Mouse (Mus musculus): ENCODE results near the gene Tnfrsf1b. TPM values are rescaled to one million over a fixed set of nuclear protein-coding genes. Genes with fewer than 3 reads are reported as not detected.
A peak's percentile ranks its signal among the peaks of the same experiment; 100 is the strongest.
"Not testable (repeated sequence)": the region's sequence is repeated elsewhere in the genome, so short reads cannot be mapped to it uniquely, and the experiment has no call there.

Tnfrsf1b gene
- polyA plus RNA-seq, 1 experiment from 2014 or later: 10.3 TPM

GRCm38 (mm10) chr4:145193991-145194511 is 52.6 kb downstream of the Tnfrsf1b start:
- Histone ChIP-seq H3K4me1 (ENCODE audit: control insufficient read depth, low read depth, low read length) (peaks cover 41% of the 10 kb centered on the region), H3K27ac (ENCODE audit: low read length) (peak overlapping the region; percentile 82), H3K4me2 (ENCODE audit: low read depth, low read length) (peak overlapping the region; percentile 83), H3K4me3 (ENCODE audit: low read depth, low read length) (peak overlapping the region; percentile 99), H3K9me3 (replicated peaks; ENCODE audit: control insufficient read depth, low read length) (no peaks in the 10 kb centered on the region), H3K27me3 (ENCODE audit: control insufficient read depth, insufficient read depth, low read depth, low read length) (no peaks in the 10 kb centered on the region), H3K9ac (ENCODE audit: low read depth, low read length) (peak overlapping the region; percentile 99), H3K36me3 (ENCODE audit: control insufficient read depth, insufficient read depth) (peaks cover 4% of the 10 kb centered on the region; the same call in 1 of the 2 replicates)
- 3% methylated on average over 10 of the region's 10 CpGs for WGBS (ENCODE audit: insufficient replicate concordance)
- ATAC-seq (ENCODE audit: low read depth): peak; percentile 42

DNA sequence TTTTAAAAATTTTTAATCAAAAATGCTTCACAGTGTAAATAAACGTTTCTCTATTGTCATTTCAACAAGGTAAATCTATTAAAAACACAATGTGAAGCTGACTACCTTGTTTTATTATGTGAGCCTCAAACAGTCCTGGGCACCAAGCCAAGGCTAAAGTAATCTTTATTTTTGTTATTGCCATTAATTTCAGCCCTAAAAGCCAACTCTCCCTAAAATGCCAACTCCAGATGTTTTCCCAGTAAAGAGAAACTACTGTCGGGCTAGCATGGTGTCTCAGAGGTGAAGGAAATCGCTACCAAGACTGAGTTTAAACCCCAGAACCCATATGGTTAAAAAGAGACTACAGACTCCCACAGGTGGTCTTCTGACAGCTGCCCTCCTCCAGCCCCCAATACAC is 53.3 kb downstream of the Tnfrsf1b start:
- H3K9ac ChIP-seq (ENCODE audit: low read depth, low read length): peak overlapping the region; percentile 99
- WGBS (ENCODE audit: insufficient replicate concordance): 42% methylated on average over 3 of the region's 3 CpGs
- H3K27ac ChIP-seq (ENCODE audit: low read length): peak overlapping the region; percentile 82; the same call in 1 of the 2 replicates

GRCm38 (mm10) chr4:145192686-145193085 is 54.0 kb downstream of the Tnfrsf1b start:
- H3K9ac ChIP-seq (ENCODE audit: low read depth, low read length): no peak overlapping the region; the same call in 1 of the 2 replicates
- H3K27ac ChIP-seq (ENCODE audit: low read length): no peak overlapping the region
- 0 out of 2 replicates have a peak overlapping the region, but pooled peaks have one; percentile 83 for H3K4me2 ChIP-seq (ENCODE audit: low read depth, low read length)
- no peaks in the 10 kb centered on the region for H3K27me3 ChIP-seq (ENCODE audit: control insufficient read depth, insufficient read depth, low read depth, low read length)
- H3K4me3 ChIP-seq (ENCODE audit: low read depth, low read length): no peak overlapping the region
- ATAC-seq (ENCODE audit: low read depth): no peak
- peaks cover 4% of the 10 kb centered on the region; the same call in 1 of the 2 replicates for H3K36me3 ChIP-seq (ENCODE audit: control insufficient read depth, insufficient read depth)
- H3K9me3 ChIP-seq (replicated peaks; ENCODE audit: control insufficient read depth, low read length): no peaks in the 10 kb centered on the region
- peaks cover 33% of the 10 kb centered on the region for H3K4me1 ChIP-seq (ENCODE audit: control insufficient read depth, low read depth, low read length)

More for the DNA sequence above, 53.3 kb downstream of the Tnfrsf1b start:
- H3K4me2 ChIP-seq (ENCODE audit: low read depth, low read length): peak overlapping the region; percentile 83
- ATAC-seq (ENCODE audit: low read depth): no peak
- peaks cover 36% of the 10 kb centered on the region for H3K4me1 ChIP-seq (ENCODE audit: control insufficient read depth, low read depth, low read length)
- H3K27me3 ChIP-seq (ENCODE audit: control insufficient read depth, insufficient read depth, low read depth, low read length): no peaks in the 10 kb centered on the region
- H3K4me3 ChIP-seq (ENCODE audit: low read depth, low read length): peak overlapping the region; percentile 99
- H3K36me3 ChIP-seq (ENCODE audit: control insufficient read depth, insufficient read depth): peaks cover 4% of the 10 kb centered on the region; the same call in 1 of the 2 replicates
- no peaks in the 10 kb centered on the region for H3K9me3 ChIP-seq (replicated peaks; ENCODE audit: control insufficient read depth, low read length)

DNA sequence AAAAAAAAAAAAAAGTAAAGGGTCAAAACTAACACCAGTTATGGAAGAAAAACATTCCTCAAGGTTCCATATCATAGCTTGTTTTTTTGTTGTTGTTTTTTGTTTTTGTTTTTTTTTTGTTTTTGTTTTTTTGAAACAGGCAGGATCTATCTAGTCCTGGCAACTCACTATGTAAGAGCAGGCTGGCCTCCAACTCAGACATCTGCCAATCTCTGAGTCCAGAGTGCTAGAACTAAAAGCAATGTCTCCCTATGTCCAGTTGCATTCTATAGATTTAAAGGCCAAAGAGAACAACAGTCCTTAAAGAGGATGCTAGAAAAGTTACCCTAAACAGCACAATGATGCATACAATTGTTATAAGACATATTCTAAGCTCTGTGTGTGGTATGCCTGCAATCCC is 58.1 kb downstream of the Tnfrsf1b start:
- no peak for ATAC-seq (ENCODE audit: low read depth)
- H3K27me3 ChIP-seq (ENCODE audit: control insufficient read depth, insufficient read depth, low read depth, low read length): no peaks in the 10 kb centered on the region
- H3K27ac ChIP-seq (ENCODE audit: low read length): no peak overlapping the region

GRCm38 (mm10) chr4:145187619-145188018 is 59.1 kb downstream of the Tnfrsf1b start:
- H3K9me3 ChIP-seq (replicated peaks; ENCODE audit: control insufficient read depth, low read length): no peaks in the 10 kb centered on the region
- no peak overlapping the region for H3K4me3 ChIP-seq (ENCODE audit: low read depth, low read length)
- no peaks in the 10 kb centered on the region for H3K27me3 ChIP-seq (ENCODE audit: control insufficient read depth, insufficient read depth, low read depth, low read length)
- no peak overlapping the region for H3K4me2 ChIP-seq (ENCODE audit: low read depth, low read length)
- 63% methylated on average over 2 of the region's 2 CpGs for WGBS (ENCODE audit: insufficient replicate concordance)
- no peak overlapping the region for H3K27ac ChIP-seq (ENCODE audit: low read length)
- H3K36me3 ChIP-seq (ENCODE audit: control insufficient read depth, insufficient read depth): peaks cover 8% of the 10 kb centered on the region; the same call in 1 of the 2 replicates
- peaks cover 4% of the 10 kb centered on the region for H3K4me1 ChIP-seq (ENCODE audit: control insufficient read depth, low read depth, low read length)
- no peak overlapping the region for H3K9ac ChIP-seq (ENCODE audit: low read depth, low read length)
- no peak for ATAC-seq (ENCODE audit: low read depth)

More for the DNA sequence above, 58.1 kb downstream of the Tnfrsf1b start:
- Histone ChIP-seq H3K9me3 (replicated peaks; ENCODE audit: control insufficient read depth, low read length) (no peaks in the 10 kb centered on the region), H3K4me1 (ENCODE audit: control insufficient read depth, low read depth, low read length) (peaks cover 12% of the 10 kb centered on the region), H3K4me3 (ENCODE audit: low read depth, low read length) (no peak overlapping the region), H3K9ac (ENCODE audit: low read depth, low read length) (no peak overlapping the region), H3K4me2 (ENCODE audit: low read depth, low read length) (no peak overlapping the region), H3K36me3 (ENCODE audit: control insufficient read depth, insufficient read depth) (peaks cover 8% of the 10 kb centered on the region; the same call in 1 of the 2 replicates)

DNA sequence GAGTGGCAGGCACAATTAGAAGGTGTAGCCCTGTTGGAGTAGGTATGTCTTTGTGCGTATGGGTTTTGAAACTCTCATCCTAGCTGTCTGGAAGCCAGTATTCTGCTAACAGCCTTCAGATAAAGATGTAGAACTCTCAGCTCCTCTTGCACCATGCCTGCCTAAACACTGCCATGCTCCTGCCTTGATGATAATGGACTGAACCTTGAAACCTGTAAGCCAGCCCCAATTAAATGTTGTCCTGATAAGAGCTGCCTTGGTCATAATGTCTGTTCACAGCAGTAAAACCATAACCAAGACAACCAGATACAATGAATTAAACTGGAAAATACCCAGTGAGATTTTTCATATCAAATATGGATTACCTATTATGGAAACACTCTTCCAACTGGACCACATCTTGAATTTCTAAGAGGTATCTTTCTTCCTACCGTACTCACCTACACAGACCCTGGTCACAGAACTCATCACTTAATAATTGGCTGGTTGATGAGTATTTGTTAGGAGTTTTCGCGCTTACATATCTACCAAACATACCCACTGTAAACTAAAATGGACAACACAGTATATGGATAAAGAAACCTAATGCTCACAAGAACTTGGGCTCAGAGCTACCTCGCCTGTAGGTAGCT is 67.6 kb downstream of the Tnfrsf1b start:
- Histone ChIP-seq H3K36me3 (ENCODE audit: control insufficient read depth, insufficient read depth) (peaks cover 10% of the 10 kb centered on the region), H3K27me3 (ENCODE audit: control insufficient read depth, insufficient read depth, low read depth, low read length) (no peaks in the 10 kb centered on the region), H3K4me3 (ENCODE audit: low read depth, low read length) (no peak overlapping the region), H3K9me3 (replicated peaks; ENCODE audit: control insufficient read depth, low read length) (no peaks in the 10 kb centered on the region), H3K4me2 (ENCODE audit: low read depth, low read length) (no peak overlapping the region), H3K4me1 (ENCODE audit: control insufficient read depth, low read depth, low read length) (no peaks in the 10 kb centered on the region), H3K27ac (ENCODE audit: low read length) (no peak overlapping the region), H3K9ac (ENCODE audit: low read depth, low read length) (no peak overlapping the region)
- whole genome bisulfite sequencing (ENCODE audit: insufficient replicate concordance): 86% methylated on average over 5 of the region's 5 CpGs
- no peak for ATAC-seq (ENCODE audit: low read depth)

DNA sequence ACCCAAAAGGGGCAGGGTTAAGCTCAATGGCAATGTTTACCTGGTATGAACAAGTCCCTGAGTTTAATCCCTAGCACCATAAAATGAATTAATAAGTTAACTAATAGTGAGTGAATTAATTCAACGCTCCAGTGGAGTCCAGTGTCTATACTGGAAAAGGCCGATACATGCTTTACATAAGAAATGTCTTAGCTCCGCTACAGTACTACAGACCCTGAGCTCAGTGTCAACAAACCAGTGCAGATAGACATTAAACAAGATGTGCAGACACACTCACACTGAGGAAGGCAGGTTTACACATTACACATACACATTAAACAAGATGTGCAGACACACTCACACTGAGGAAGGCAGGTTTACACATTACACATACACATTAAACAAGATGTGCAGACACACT is 81.1 kb downstream of the Tnfrsf1b start:
- ATAC-seq (ENCODE audit: low read depth); H3K4me3 ChIP-seq (ENCODE audit: low read depth, low read length); H3K27me3 ChIP-seq (ENCODE audit: control insufficient read depth, insufficient read depth, low read depth, low read length); H3K4me2 ChIP-seq (ENCODE audit: low read depth, low read length); H3K27ac ChIP-seq (ENCODE audit: low read length); H3K9me3 ChIP-seq (replicated peaks; ENCODE audit: control insufficient read depth, low read length); H3K4me1 ChIP-seq (ENCODE audit: control insufficient read depth, low read depth, low read length); H3K9ac ChIP-seq (ENCODE audit: low read depth, low read length): not testable (repeated sequence)
- 86% methylated on average over 3 of the region's 3 CpGs for WGBS (ENCODE audit: insufficient replicate concordance)
- H3K36me3 ChIP-seq (ENCODE audit: control insufficient read depth, insufficient read depth): peaks cover 48% of the 10 kb centered on the region

GRCm38 (mm10) chr4:145164111-145164510 is 82.6 kb downstream of the Tnfrsf1b start:
- peaks cover 46% of the 10 kb centered on the region for H3K36me3 ChIP-seq (ENCODE audit: control insufficient read depth, insufficient read depth)
- H3K9ac ChIP-seq (ENCODE audit: low read depth, low read length): no peak overlapping the region
- H3K4me3 ChIP-seq (ENCODE audit: low read depth, low read length): no peak overlapping the region
- H3K4me1 ChIP-seq (ENCODE audit: control insufficient read depth, low read depth, low read length): no peaks in the 10 kb centered on the region
- H3K4me2 ChIP-seq (ENCODE audit: low read depth, low read length): no peak overlapping the region
- H3K27ac ChIP-seq (ENCODE audit: low read length): no peak overlapping the region
- no peaks in the 10 kb centered on the region for H3K27me3 ChIP-seq (ENCODE audit: control insufficient read depth, insufficient read depth, low read depth, low read length)
- 89% methylated on average over 4 of the region's 4 CpGs for WGBS (ENCODE audit: insufficient replicate concordance)
- no peaks in the 10 kb centered on the region for H3K9me3 ChIP-seq (replicated peaks; ENCODE audit: control insufficient read depth, low read length)
- ATAC-seq (ENCODE audit: low read depth): no peak
